Mouse (Mus musculus): ENCODE data around the gene Zc3h4. TPM values are rescaled to one million over a fixed set of nuclear protein-coding genes. Genes with fewer than 3 reads are reported as not detected.

Zc3h4 gene
- polyA plus RNA-seq, 1 experiment from 2014 or later: 10.4 TPM

DNA sequence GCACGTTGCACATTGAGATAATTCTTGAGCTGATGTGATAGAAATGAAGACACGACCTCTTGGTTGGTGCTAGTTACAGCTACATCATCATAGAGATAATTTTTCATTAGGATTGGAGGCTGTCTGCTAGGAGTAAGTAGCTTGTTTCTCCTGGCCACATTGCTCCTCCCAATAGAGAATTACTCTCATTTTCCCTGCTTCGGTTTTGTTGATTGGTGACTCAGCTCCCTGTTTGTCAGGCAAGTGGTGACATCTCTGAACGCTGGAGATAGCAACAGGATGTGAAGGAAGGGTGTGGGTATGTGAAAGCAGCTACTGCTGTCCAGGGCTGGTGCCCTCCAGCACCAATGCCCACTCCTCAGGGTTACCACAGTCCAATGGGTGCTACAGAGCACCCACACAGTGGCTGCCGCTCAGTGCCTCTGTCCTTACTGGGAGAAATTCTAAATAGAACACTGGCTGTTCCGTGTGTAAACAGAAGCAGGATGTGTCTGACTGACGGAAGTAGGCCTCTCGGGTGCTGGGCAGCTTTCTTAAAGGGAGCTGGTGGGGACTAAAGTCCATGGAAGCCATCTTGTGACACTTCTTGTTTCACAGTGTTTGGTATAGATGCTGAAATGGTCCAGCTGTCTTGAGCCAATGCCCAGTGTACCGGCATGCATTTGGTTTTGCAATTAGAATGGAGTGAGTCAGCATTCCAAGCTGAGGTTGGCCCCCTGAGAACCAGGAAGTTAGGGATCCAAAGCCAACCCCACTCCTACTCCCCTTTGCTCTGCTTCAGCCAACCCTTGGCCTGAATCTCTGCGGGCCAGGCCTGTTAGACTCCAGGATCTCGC is 5.0 kb downstream of the Zc3h4 start:
- no peaks in the 10 kb centered on the region for H3K36me3 ChIP-seq (ENCODE audit: control insufficient read depth, insufficient read depth, low read length)
- WGBS: 16% methylated on average over 11 of the region's 11 CpGs
- H3K4me2 ChIP-seq (ENCODE audit: low read depth, low read length): peak overlapping the region; percentile 48
- peak overlapping the region; percentile 69 for H3K9ac ChIP-seq (ENCODE audit: low read length)
- peak overlapping the region; percentile 21 for H3K4me3 ChIP-seq (replicated peaks; ENCODE audit: low read length)
- ATAC-seq (ENCODE audit: insufficient read depth, low FRiP score): peak; percentile 85
- peaks cover 34% of the 10 kb centered on the region for H3K4me1 ChIP-seq (ENCODE audit: control insufficient read depth, insufficient read depth, low read length)
- H3K9me3 ChIP-seq (replicated peaks; ENCODE audit: control insufficient read depth, low read length): no peaks in the 10 kb centered on the region
- peak overlapping the region; percentile 98 for H3K27ac ChIP-seq (ENCODE audit: low read length)
- H3K27me3 ChIP-seq (ENCODE audit: control insufficient read depth, insufficient read depth, low read length): no peaks in the 10 kb centered on the region

DNA sequence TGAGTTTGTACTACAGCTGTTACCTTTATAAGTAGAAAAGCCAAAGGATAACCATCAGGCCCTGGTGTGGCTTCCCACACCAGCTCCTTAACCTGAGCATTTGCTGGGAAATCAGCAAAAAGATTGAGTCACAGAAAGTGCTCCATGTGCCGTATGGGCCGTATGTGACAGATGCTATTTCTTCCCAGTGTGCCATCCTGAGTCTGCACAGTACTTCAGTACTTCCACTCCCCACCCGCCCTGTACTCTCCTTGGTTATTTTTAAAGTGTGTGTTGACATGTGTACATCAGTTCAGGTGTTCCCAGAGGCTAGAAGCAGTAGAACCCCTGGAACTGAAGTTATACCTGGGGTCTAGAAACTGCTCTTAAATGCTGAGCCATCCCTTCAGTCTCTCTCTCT is 6.3 kb downstream of the Zc3h4 start:
- no peak overlapping the region for H3K4me3 ChIP-seq (replicated peaks; ENCODE audit: low read length)
- H3K9ac ChIP-seq (ENCODE audit: low read length): no peak overlapping the region
- H3K9me3 ChIP-seq (replicated peaks; ENCODE audit: control insufficient read depth, low read length): no peaks in the 10 kb centered on the region
- H3K36me3 ChIP-seq (ENCODE audit: control insufficient read depth, insufficient read depth, low read length): no peaks in the 10 kb centered on the region
- no peak overlapping the region for H3K27ac ChIP-seq (ENCODE audit: low read length)
- H3K27me3 ChIP-seq (ENCODE audit: control insufficient read depth, insufficient read depth, low read length): no peaks in the 10 kb centered on the region
- 90% methylated on average over 3 of the region's 3 CpGs for WGBS
- ATAC-seq (ENCODE audit: insufficient read depth, low FRiP score): no peak
- H3K4me1 ChIP-seq (ENCODE audit: control insufficient read depth, insufficient read depth, low read length): peaks cover 34% of the 10 kb centered on the region
- no peak overlapping the region for H3K4me2 ChIP-seq (ENCODE audit: low read depth, low read length)

DNA sequence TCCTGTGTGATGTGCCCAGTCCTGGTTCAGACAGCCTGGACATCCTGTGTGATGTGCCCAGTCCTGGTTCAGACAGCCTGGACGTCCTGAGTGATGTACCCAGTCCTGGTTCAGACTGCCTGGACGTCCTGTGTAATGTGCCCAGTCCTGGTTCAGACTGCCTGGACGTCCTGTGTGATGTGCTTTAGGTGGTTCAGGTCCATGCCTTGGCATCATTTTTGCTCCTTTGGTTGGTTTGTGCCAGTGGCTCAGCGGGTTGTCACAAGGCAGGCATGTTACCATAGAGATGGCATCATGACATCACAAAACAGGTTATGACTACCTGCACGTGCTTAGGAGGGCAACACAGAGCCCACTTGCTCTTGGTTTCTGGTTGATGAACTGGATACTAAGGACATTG is 10.4 kb downstream of the Zc3h4 start:
- Histone ChIP-seq H3K4me3 (replicated peaks; ENCODE audit: low read length) (no peak overlapping the region), H3K27ac (ENCODE audit: low read length) (no peak overlapping the region), H3K27me3 (ENCODE audit: control insufficient read depth, insufficient read depth, low read length) (no peaks in the 10 kb centered on the region), H3K4me1 (ENCODE audit: control insufficient read depth, insufficient read depth, low read length) (peaks cover 9% of the 10 kb centered on the region), H3K9ac (ENCODE audit: low read length) (no peak overlapping the region), H3K9me3 (replicated peaks; ENCODE audit: control insufficient read depth, low read length) (no peaks in the 10 kb centered on the region), H3K4me2 (ENCODE audit: low read depth, low read length) (no peak overlapping the region), H3K36me3 (ENCODE audit: control insufficient read depth, insufficient read depth, low read length) (no peaks in the 10 kb centered on the region)
- WGBS: 87% methylated on average over 5 of the region's 5 CpGs
- no peak for ATAC-seq (ENCODE audit: insufficient read depth, low FRiP score)

DNA sequence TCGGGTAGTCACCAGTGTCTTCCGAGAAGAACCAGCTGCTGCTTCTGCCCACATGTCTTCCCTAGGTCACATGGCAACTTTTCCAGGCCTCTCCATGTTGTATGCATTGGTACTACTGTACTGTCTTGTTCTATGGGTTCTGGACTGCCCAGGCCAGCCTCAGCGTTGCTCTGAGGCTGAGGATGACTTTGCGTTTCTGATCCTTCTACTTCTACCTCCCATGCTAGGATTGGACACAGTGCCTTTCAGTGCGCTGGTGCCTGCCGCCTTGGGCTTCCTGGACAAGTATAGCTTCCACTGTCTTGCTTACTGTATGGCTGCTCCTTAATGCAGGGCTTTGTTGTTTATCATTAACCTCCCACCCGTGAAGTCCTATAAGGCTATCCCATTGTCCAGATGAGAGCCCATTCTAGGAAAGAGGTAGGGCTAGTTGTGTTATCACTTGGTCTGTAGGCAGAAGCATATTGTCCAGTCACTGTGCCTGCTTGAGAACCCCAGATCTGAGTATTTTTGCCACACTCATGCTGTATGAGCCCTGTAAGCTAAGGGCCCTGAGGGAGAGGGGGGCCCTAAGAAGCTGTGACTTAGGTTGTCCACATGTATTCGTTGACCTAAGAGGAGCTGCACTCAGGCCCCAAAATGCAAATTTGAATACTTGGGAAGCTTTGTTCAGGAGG is 11.6 kb downstream of the Zc3h4 start:
- Histone ChIP-seq H3K4me3 (replicated peaks; ENCODE audit: low read length) (no peak overlapping the region), H3K9ac (ENCODE audit: low read length) (no peak overlapping the region), H3K4me2 (ENCODE audit: low read depth, low read length) (no peak overlapping the region), H3K27me3 (ENCODE audit: control insufficient read depth, insufficient read depth, low read length) (no peaks in the 10 kb centered on the region), H3K36me3 (ENCODE audit: control insufficient read depth, insufficient read depth, low read length) (0 out of 2 replicates have a peak, but pooled peaks cover 5% of the 10 kb centered on the region), H3K9me3 (replicated peaks; ENCODE audit: control insufficient read depth, low read length) (no peaks in the 10 kb centered on the region), H3K4me1 (ENCODE audit: control insufficient read depth, insufficient read depth, low read length) (0 out of 2 replicates have a peak, but pooled peaks cover 4% of the 10 kb centered on the region), H3K27ac (ENCODE audit: low read length) (no peak overlapping the region)
- WGBS: 84% methylated on average over 8 of the region's 8 CpGs
- ATAC-seq (ENCODE audit: insufficient read depth, low FRiP score): no peak

DNA sequence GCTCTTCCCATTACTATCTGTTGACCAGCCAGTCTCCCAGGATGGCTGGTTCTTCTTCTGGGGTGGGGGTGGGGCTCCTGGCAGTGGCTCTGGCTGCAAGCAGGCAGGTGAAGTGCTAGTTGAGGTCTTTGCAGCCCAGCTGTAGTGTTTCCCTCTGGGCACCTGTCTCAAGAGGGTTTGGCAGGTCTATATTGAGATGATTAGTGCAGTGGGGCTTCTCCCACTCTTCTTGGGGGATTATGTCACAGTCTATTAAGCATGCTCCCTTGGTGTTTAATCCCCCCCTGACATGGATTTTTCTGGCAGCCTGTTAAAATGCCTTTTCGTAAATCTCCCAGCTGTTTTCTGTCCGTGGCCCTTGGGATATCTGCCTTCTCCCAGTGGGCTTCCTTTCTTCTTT is 12.2 kb downstream of the Zc3h4 start:
- 47% methylated on average over 2 of the region's 2 CpGs for WGBS
- Histone ChIP-seq H3K4me1 (ENCODE audit: control insufficient read depth, insufficient read depth, low read length) (0 out of 2 replicates have a peak, but pooled peaks cover 4% of the 10 kb centered on the region), H3K27me3 (ENCODE audit: control insufficient read depth, insufficient read depth, low read length) (no peaks in the 10 kb centered on the region), H3K36me3 (ENCODE audit: control insufficient read depth, insufficient read depth, low read length) (0 out of 2 replicates have a peak, but pooled peaks cover 8% of the 10 kb centered on the region), H3K4me3 (replicated peaks; ENCODE audit: low read length) (no peak overlapping the region), H3K27ac (ENCODE audit: low read length) (no peak overlapping the region), H3K9ac (ENCODE audit: low read length) (no peak overlapping the region), H3K9me3 (replicated peaks; ENCODE audit: control insufficient read depth, low read length) (no peaks in the 10 kb centered on the region), H3K4me2 (ENCODE audit: low read depth, low read length) (no peak overlapping the region)
- no peak for ATAC-seq (ENCODE audit: insufficient read depth, low FRiP score)

DNA sequence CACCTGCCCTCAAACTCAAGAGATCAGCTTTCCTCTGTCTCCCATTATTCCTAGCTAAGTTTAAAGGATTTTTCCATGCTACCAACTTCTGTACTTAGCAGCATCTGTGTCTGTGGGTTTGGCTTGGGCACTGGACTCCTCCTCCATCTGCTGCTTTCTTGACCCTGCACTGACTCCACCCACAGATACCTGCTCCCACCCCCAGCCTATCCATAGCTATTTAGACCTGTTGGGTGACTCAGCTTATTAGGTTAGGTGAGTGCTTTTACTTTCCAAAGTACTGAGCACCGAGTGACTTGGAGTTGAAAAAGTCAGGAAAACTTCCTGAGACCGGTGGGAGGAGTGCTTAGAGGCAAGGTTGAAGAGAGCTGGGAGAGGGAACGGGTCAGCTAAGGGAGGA is 14.7 kb downstream of the Zc3h4 start:
- peaks cover 17% of the 10 kb centered on the region; the same call in 1 of the 2 replicates for H3K36me3 ChIP-seq (ENCODE audit: control insufficient read depth, insufficient read depth, low read length)
- peak; percentile 92 for ATAC-seq (ENCODE audit: insufficient read depth, low FRiP score)
- WGBS: 65% methylated on average over 3 of the region's 3 CpGs
- H3K4me1 ChIP-seq (ENCODE audit: control insufficient read depth, insufficient read depth, low read length): 0 out of 2 replicates have a peak, but pooled peaks cover 4% of the 10 kb centered on the region
- no peak overlapping the region for H3K4me3 ChIP-seq (replicated peaks; ENCODE audit: low read length)
- H3K27ac ChIP-seq (ENCODE audit: low read length): peak overlapping the region; percentile 61; the same call in 1 of the 2 replicates
- no peaks in the 10 kb centered on the region for H3K27me3 ChIP-seq (ENCODE audit: control insufficient read depth, insufficient read depth, low read length)
- no peak overlapping the region for H3K9ac ChIP-seq (ENCODE audit: low read length)
- H3K9me3 ChIP-seq (replicated peaks; ENCODE audit: control insufficient read depth, low read length): no peaks in the 10 kb centered on the region
- no peak overlapping the region for H3K4me2 ChIP-seq (ENCODE audit: low read depth, low read length)

DNA sequence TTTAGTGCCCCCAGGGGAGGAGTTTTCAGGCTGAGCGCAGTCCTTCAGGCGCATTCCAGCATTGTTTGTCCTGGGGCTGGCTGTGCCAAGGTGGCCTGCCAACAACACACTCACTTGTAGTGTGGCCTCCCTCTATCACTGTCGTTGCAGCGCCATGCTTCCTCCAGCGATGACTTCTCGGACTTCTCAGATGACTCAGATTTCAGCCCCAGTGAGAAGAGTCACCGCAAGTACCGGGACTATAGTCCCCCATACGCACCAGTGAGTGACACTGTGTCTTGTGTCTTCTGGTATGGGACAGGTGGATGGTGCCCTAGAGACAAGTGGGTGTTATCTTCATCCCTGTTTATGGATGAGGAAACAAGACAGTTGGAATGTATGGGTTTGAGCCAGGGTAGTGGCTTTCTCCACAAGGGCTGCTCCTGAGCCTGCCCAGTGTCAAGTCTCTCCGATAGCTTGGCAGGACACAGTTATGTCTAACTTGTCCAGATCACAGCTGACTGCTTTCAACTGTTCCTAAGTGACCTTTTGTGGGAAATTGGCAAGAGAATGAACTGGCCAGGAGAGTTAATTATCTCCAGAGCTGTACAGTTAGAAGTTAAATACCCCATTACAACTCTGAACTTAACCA is 16.5 kb downstream of the Zc3h4 start:
- ATAC-seq (ENCODE audit: insufficient read depth, low FRiP score): no peak
- no peak overlapping the region for H3K4me3 ChIP-seq (replicated peaks; ENCODE audit: low read length)
- peaks cover 33% of the 10 kb centered on the region for H3K36me3 ChIP-seq (ENCODE audit: control insufficient read depth, insufficient read depth, low read length)
- H3K9me3 ChIP-seq (replicated peaks; ENCODE audit: control insufficient read depth, low read length): no peaks in the 10 kb centered on the region
- no peak overlapping the region for H3K4me2 ChIP-seq (ENCODE audit: low read depth, low read length)
- 82% methylated on average over 10 of the region's 10 CpGs for whole genome bisulfite sequencing
- no peak overlapping the region for H3K27ac ChIP-seq (ENCODE audit: low read length)
- no peak overlapping the region for H3K9ac ChIP-seq (ENCODE audit: low read length)
- no peaks in the 10 kb centered on the region for H3K27me3 ChIP-seq (ENCODE audit: control insufficient read depth, insufficient read depth, low read length)
- H3K4me1 ChIP-seq (ENCODE audit: control insufficient read depth, insufficient read depth, low read length): 0 out of 2 replicates have a peak, but pooled peaks cover 4% of the 10 kb centered on the region

DNA sequence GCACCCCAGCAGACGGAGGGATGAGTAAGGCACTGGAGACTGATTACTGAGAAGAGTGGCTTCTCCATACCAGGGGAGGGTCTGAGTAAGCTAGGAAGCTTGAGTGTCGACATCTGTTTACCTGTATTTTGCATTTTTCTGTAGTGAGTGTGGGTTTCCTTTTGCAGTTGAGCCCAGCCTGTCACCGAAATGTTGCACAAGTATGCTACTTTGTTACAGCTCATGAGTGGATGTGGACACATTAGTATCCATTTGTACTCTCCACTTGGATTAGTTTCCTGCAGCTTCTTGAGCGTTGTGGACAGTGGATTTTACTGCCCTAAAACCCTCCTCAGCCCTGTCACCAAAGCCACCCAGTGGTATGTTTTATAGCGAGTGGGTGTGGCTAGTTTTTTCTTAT is 18.0 kb downstream of the Zc3h4 start:
- no peak overlapping the region for H3K4me3 ChIP-seq (replicated peaks; ENCODE audit: low read length)
- H3K27ac ChIP-seq (ENCODE audit: low read length): no peak overlapping the region
- H3K9ac ChIP-seq (ENCODE audit: low read length): no peak overlapping the region
- peaks cover 36% of the 10 kb centered on the region for H3K36me3 ChIP-seq (ENCODE audit: control insufficient read depth, insufficient read depth, low read length)
- no peak for ATAC-seq (ENCODE audit: insufficient read depth, low FRiP score)
- WGBS: 79% methylated on average over 5 of the region's 5 CpGs
- H3K4me1 ChIP-seq (ENCODE audit: control insufficient read depth, insufficient read depth, low read length): no peaks in the 10 kb centered on the region
- H3K4me2 ChIP-seq (ENCODE audit: low read depth, low read length): no peak overlapping the region
- H3K9me3 ChIP-seq (replicated peaks; ENCODE audit: control insufficient read depth, low read length): no peaks in the 10 kb centered on the region
- no peaks in the 10 kb centered on the region for H3K27me3 ChIP-seq (ENCODE audit: control insufficient read depth, insufficient read depth, low read length)

Data from stomach, embryonic 16.5 days (tissue).